Mouse (Mus musculus): ENCODE measurements at regions not wholly inside any gene's neighbourhood (a gene's known extent, or its start where the extent isn't known, plus 50 kb on each side); places are given as distances from the start of the nearest gene placed in this dataset.

- DNase-seq (ENCODE audit: low spot score in 2 of 2) = no peak
Observed at GRCm38 (mm10) chr12:94468027-94468426, 1224.0 kb upstream of the Flrt2 start.

- no peak for DNase-seq (ENCODE audit: low spot score in 2 of 2)
Observed at GRCm38 (mm10) chr12:94468609-94469008, 1223.4 kb upstream of the Flrt2 start.

GRCm38 (mm10) chr12:94469850-94470249 is 1222.2 kb upstream of the Flrt2 start:
- DNase-seq (ENCODE audit: low spot score in 2 of 2) = no peak

DNA sequence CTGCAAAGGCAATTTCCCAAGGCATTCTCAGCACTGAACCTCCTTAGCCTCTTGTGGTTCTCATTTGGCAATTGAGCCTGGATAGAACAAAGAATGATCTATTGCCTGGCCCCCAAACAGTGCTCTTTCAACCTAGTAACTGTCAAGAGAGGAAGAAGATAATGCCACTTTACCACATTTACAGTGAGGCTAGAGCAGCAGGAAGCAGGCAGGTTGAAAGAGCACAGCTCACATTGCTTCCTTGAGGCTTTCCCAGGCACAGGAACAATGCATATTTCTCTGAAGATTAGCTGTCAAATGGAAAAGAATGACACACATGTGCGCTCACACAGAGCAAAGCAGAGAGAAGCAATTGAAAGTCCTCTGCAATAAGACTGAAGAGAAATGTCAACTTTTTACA is 1221.0 kb upstream of the Flrt2 start:
- no peak for DNase-seq (ENCODE audit: low spot score in 2 of 2)

GRCm38 (mm10) chr12:94488721-94489120 is 1203.3 kb upstream of the Flrt2 start:
- DNase-seq (ENCODE audit: low spot score in 2 of 2) = no peak

- DNase-seq (ENCODE audit: low spot score in 2 of 2) = no peak
Observed at GRCm38 (mm10) chr12:94508099-94508498, 1183.9 kb upstream of the Flrt2 start.

GRCm38 (mm10) chr12:94509855-94510254 is 1182.2 kb upstream of the Flrt2 start:
- no peak for DNase-seq (ENCODE audit: low spot score in 2 of 2)

DNA sequence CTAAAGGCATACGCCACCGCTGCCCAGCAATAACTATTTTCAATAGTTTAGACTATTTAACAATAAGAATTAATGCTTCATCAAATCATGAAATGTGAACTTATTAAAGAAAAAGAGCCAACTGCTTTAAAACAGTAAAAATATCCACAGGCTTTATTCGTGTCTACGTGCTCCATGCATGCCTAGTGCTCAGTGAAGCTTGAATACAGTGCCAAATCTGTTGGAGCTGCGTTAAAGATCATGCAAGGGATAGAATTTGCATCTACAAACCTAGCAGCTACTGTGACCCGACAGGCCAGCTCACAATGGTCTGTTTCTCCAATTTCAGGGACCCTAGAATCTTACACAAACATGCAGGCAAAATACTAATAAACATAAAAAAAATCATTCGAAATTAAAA is 1147.3 kb upstream of the Flrt2 start:
- no peak for DNase-seq (ENCODE audit: low spot score in 2 of 2)

- no peak for DNase-seq (ENCODE audit: low spot score in 2 of 2)
Observed at GRCm38 (mm10) chr12:94560374-94561194, 1131.4 kb upstream of the Flrt2 start.

- DNase-seq (ENCODE audit: low spot score in 2 of 2) = no peak
Observed at GRCm38 (mm10) chr12:94574981-94575380, 1117.0 kb upstream of the Flrt2 start.

- DNase-seq (ENCODE audit: low spot score in 2 of 2) = no peak
Observed at GRCm38 (mm10) chr12:94580345-94580744, 1111.7 kb upstream of the Flrt2 start.

DNA sequence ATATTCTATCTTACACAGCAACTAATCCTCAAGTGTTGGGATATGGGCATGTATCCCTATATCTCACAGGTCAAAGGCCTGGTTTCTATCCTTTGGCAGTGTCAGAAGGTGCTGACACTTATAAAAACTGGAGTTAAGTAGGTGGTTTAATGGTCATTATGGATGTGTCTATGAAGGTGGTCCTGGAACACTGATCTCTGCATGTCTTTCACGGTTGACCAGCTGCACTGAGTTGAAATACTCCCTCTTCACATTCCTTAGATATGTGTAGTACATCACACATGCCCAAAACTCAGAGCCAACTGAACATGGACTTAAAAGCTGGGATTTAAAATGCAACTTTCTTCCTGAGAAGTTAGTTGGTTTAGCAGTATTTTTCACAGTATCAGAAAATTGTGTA is 1107.7 kb upstream of the Flrt2 start:
- DNase-seq (ENCODE audit: low spot score in 2 of 2) = no peak

GRCm38 (mm10) chr12:94587031-94587430 is 1105.0 kb upstream of the Flrt2 start:
- no peak for DNase-seq (ENCODE audit: low spot score in 2 of 2)

- no peak for DNase-seq (ENCODE audit: low spot score in 2 of 2)
Observed at GRCm38 (mm10) chr12:94588599-94588998, 1103.4 kb upstream of the Flrt2 start.

DNA sequence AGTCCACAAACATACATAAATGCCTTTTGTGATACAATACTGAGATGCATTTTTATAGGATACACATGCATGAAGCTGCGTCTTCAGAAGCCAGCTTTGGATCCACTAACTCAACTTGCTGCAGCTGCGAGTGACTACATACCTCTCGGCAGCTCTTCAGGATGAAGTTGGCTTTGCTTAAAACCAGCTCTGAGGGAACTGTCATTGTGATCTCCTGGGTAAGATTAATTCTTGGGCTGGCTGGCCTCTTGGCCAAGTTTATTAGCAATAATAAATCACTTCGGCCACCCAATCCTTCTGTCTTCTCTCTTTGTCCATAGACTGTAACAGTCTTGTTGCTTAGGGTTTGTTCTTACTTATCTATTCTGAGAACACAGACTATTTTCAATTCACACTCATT is 1103.0 kb upstream of the Flrt2 start:
- no peak for DNase-seq (ENCODE audit: low spot score in 2 of 2)

GRCm38 (mm10) chr12:94605566-94605965 is 1086.5 kb upstream of the Flrt2 start:
- DNase-seq (ENCODE audit: low spot score in 2 of 2) = no peak

- no peak for DNase-seq (ENCODE audit: low spot score in 2 of 2)
Observed at GRCm38 (mm10) chr12:94636555-94636954, 1055.5 kb upstream of the Flrt2 start.

DNA sequence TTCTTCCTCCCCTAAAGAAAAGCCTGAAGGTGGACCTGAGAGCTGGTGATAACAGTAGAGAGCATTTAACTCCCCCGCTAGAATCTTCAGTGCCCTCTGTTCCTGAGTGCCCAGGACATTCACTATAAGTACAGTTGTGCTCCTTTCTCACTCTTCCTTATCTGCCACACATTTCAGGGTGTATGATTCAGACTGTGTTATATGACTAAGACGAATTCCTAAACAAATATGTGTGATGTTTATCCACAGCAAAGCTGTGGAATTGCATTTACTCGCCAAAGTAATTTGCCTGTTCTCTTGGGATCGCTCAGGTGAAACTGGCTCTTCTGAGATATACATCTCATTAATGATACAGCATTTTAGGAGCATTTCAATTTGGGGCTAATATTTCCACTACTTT is 1051.9 kb upstream of the Flrt2 start:
- DNase-seq (ENCODE audit: low spot score in 2 of 2) = no peak

DNA sequence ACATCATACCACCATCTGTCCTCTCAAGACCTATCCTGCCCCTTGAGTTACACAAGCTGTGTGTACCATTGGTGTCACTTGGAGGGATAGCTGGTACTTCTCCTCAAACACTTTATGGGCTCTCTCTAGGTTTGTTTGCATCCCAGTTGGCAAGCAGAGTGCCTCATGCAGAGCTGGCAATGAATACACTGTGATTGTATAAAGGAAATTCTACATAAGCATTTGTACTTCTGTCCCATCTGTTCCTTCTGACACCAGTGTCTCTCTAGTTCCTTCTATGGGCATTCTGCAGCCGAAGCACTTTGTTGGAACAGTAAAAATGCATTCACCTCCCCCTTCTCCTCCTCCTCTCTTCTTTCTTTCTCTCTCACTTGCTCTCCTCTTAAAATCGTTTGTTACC is 1046.7 kb upstream of the Flrt2 start:
- no peak for DNase-seq (ENCODE audit: low spot score in 2 of 2)

- no peak for DNase-seq (ENCODE audit: low spot score in 2 of 2)
Observed at GRCm38 (mm10) chr12:94670035-94670434, 1022.0 kb upstream of the Flrt2 start.

- no peak for DNase-seq (ENCODE audit: low spot score in 2 of 2)
Observed at GRCm38 (mm10) chr12:94674925-94675324, 1017.1 kb upstream of the Flrt2 start.

- DNase-seq (ENCODE audit: low spot score in 2 of 2) = no peak
Observed at GRCm38 (mm10) chr12:94691341-94692029, 1000.5 kb upstream of the Flrt2 start.

DNA sequence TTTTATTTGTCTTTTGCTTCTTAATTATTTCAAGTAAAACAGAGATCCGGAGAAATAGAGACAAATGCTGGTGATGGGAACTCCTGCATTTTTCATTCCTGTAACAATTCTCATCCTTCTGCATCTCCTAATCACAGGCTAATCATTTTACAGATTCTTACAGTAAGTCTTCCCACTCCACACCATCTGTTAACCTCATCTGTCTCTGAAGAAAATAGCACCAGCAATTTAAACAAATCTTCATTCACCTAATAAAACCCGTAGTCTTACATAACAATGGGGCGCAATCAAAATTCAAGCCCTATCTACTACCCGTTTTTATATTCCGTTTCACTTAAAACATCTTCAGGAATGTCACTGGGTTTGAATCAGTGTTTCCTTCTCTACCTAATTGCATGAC is 960.6 kb upstream of the Flrt2 start:
- no peak for DNase-seq (ENCODE audit: low spot score in 2 of 2)

Measured in adrenal gland, adult 18-20 months (tissue).